Mouse (Mus musculus) ES-E14 (cell line): ENCODE measurements at regions not wholly inside any gene's neighbourhood (a gene's known extent, or its start where the extent isn't known, plus 50 kb on each side); places are given as distances from the start of the nearest gene placed in this dataset.
A peak's percentile ranks its signal among the peaks of the same experiment; 100 is the strongest.
"Not testable (repeated sequence)": the region's sequence is repeated elsewhere in the genome, so short reads cannot be mapped to it uniquely, and the experiment has no call there.

Source experiments
- DNase-seq: peaks from one replicate; pipeline ENCODE4 v3.0.0-alpha.2; 2013; ENCODE audit warnings: low read depth, low spot score
- H3K27ac ChIP-seq: 2 replicates; pipeline ENCODE4 v1.5.1; 2012; ENCODE audit warnings: low read depth, mild to moderate bottlenecking, low read length, moderate library complexity, mixed read lengths; ENCODE audit not compliant: poor library complexity, insufficient read depth, severe bottlenecking
- H3K36me3 ChIP-seq: 2 replicates; pipeline ENCODE4 v1.6.1; 2012; ENCODE audit warnings: mild to moderate bottlenecking, low read length, moderate library complexity, mixed read lengths; ENCODE audit not compliant: control insufficient read depth, poor library complexity, insufficient read depth, severe bottlenecking
- H3K4me1 ChIP-seq, 2 experiments: fragments of 150-350 bp in 1 of 2; sonication (generic) in 1 of 2; 2 replicates each; pipeline ENCODE4 v1.6.1; 2012; ENCODE audit warnings: low read length in 2 of 2, mild to moderate bottlenecking in 1 of 2, mixed read lengths in 1 of 2; ENCODE audit not compliant: control insufficient read depth in 2 of 2, insufficient read depth in 2 of 2, poor library complexity in 1 of 2
- H3K4me3 ChIP-seq, 2 experiments: fragments of 150-350 bp in 1 of 2; sonication (generic) in 1 of 2; 2 replicates each; pipeline ENCODE4 v1.5.1; 2012; ENCODE audit warnings: low read length in 2 of 2, low read depth in 1 of 2, mild to moderate bottlenecking in 1 of 2, mixed read lengths in 1 of 2; ENCODE audit not compliant: insufficient read depth in 1 of 2, poor library complexity in 1 of 2, severe bottlenecking in 1 of 2
- H3K9ac ChIP-seq: 2 replicates; pipeline ENCODE4 v1.6.1; 2012; ENCODE audit warnings: low read depth, mild to moderate bottlenecking, low read length, mixed read lengths; ENCODE audit not compliant: poor library complexity, insufficient read depth, severe bottlenecking
- H3K9me3 ChIP-seq: fragments of 150-350 bp; sonication (generic); 2 replicates; pipeline ENCODE4 v1.6.1; 2012; ENCODE audit warnings: low read depth, mild to moderate bottlenecking, low read length; ENCODE audit not compliant: control insufficient read depth, insufficient read depth
- CHD2 ChIP-seq: IDR thresholded peaks from 2 replicates; pipeline ENCODE4 v1.6.1; 2014; ENCODE audit warnings: mild to moderate bottlenecking, low read depth, low read length, inconsistent platforms
- HCFC1 ChIP-seq: IDR thresholded peaks from 2 replicates; pipeline ENCODE4 v1.6.1; 2012; ENCODE audit warnings: low read length, inconsistent platforms, borderline replicate concordance; ENCODE audit not compliant: insufficient read depth
- MAFK ChIP-seq: IDR thresholded peaks from 2 replicates; pipeline ENCODE4 v1.6.1; 2014; ENCODE audit warnings: mild to moderate bottlenecking, low read depth, low read length, inconsistent platforms; ENCODE audit not compliant: insufficient read depth
- ZC3H11A ChIP-seq: IDR thresholded peaks from 2 replicates; pipeline ENCODE4 v1.6.1; 2012; ENCODE audit warnings: low read depth, mild to moderate bottlenecking, inconsistent platforms, low read length, borderline replicate concordance
- ZNF384 ChIP-seq: IDR thresholded peaks from 2 replicates; pipeline ENCODE4 v1.6.1; 2012; ENCODE audit warnings: low read depth, low read length, inconsistent platforms
- in situ Hi-C, 2 experiments: fragments of 600-800 bp; cut with MboI; formaldehyde crosslinking; loops; one replicate each; pipeline ENCODE4 v1.15.1; 2025; ENCODE audit warnings: low sequenced_read_pairs in 2 of 2, inconsistent platforms in 1 of 2; ENCODE audit not compliant: unreplicated experiment in 2 of 2

DNA sequence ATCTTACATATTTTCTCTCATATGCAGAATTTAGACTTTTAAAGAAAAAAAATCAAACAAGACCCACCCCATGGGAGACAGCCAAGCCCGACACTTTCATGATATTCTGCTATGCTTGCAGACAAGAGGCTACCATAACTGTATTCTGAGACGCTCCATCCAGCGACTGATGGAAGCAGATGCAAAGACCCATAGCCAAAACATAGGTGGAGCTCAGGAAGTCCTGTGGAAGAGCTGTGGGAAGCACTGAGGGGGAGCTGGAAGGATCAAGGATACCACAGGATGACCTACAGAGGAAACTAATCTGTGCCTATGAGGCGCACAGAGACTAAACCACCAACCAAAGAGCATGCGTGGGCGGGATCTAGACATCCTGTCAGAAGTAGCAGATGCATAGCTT, 143.4 kb downstream of the Rdh14 start:
- TF ChIP-seq ZNF384 (no peak), HCFC1 (no peak), CHD2 (no peak), MAFK (no peak), ZC3H11A (no peak)
- no peaks in the 10 kb centered on the region for H3K4me1 ChIP-seq
- in situ Hi-C loops = no loop called here
- H3K9me3 ChIP-seq = no peaks in the 10 kb centered on the region
- DNase-seq = no peak
- H3K27ac ChIP-seq = no peak overlapping the region
- H3K4me3 ChIP-seq = no peak overlapping the region
- no peaks in the 10 kb centered on the region for H3K36me3 ChIP-seq
- H3K9ac ChIP-seq = no peak overlapping the region

GRCm38 (mm10) chr12:10536239-10536638, 145.7 kb downstream of the Rdh14 start:
- TF ChIP-seq ZC3H11A (no peak), ZNF384 (no peak), MAFK (no peak), HCFC1 (no peak), CHD2 (no peak)
- no peak overlapping the region for H3K9ac ChIP-seq
- no peaks in the 10 kb centered on the region for H3K4me1 ChIP-seq
- no peak overlapping the region for H3K4me3 ChIP-seq
- H3K36me3 ChIP-seq = no peaks in the 10 kb centered on the region
- no peaks in the 10 kb centered on the region for H3K9me3 ChIP-seq
- in situ Hi-C loops = no loop called here
- no peak for DNase-seq
- H3K27ac ChIP-seq = no peak overlapping the region

GRCm38 (mm10) chr12:10537069-10537468, 146.5 kb downstream of the Rdh14 start:
- Histone ChIP-seq H3K27ac (no peak overlapping the region), H3K9me3 (no peaks in the 10 kb centered on the region), H3K36me3 (no peaks in the 10 kb centered on the region), H3K9ac (no peak overlapping the region), H3K4me1 (no peaks in the 10 kb centered on the region), H3K4me3 (no peak overlapping the region)
- in situ Hi-C loops = no loop called here
- peak; percentile 52 for DNase-seq
- TF ChIP-seq ZNF384 = no peak
- TF ChIP-seq ZC3H11A = peak; percentile 87

DNA sequence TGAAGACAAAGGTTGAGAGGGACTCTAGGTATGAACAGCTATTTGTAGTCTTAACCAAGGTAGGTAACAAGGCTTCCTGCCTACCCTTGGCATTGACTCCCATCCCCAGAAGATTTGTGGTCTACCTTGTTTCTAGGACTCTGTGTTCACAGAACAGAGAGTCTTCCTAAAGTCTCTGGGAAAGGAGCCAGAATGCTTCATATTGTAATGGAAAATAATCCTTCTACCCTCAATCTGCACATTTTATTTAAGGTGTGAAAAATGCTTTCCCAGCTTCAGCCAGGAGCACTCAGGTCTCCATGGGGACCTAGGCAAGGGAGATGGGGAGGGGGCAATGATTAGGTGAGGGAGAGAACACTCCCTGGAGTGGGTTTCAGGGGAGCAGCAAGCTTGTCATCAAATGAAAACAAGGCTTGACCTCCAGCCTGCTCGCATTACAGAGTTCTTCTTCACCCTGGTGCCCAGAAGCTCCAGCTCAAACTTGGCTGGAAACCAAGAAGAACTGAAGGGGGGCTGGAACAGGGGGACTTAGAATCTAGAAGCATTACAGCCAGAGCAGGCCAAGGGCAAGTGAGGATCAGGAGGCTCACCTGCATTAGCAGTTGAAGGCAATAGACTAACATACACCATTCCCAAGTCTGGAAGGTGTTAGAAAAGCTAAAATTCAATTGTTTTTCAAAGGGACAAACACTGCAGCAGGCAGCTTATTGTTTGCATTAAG, 159.1 kb downstream of the Rdh14 start:
- Histone ChIP-seq H3K9ac (no peak overlapping the region), H3K4me3 (no peak overlapping the region), H3K9me3 (no peaks in the 10 kb centered on the region), H3K4me1 (no peaks in the 10 kb centered on the region), H3K27ac (no peak overlapping the region), H3K36me3 (no peaks in the 10 kb centered on the region)
- TF ChIP-seq MAFK (no peak), CHD2 (no peak), HCFC1 (no peak), ZNF384 (no peak), ZC3H11A (no peak)
- DNase-seq = no peak
- in situ Hi-C loops = no loop called here

DNA sequence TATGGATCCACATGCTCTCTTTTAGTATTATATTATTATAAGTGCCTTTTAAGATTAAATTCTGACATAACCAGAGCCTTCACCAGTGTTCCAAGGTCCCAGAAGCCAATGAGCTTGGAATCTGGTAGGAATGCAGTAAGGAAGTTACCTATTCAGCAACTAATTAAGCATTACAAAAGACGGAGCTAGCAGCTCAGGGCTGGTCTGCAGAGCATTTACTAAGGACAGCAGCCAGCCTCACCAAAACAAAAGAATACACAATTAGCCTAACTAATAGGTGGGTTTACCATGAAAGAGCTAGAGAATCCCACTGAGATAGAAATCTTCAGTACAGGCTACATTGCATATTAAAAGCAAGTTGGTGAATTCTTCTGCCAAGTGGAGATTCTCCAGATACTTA, 164.1 kb downstream of the Rdh14 start:
- H3K4me1 ChIP-seq, DNase-seq, H3K27ac ChIP-seq, in situ Hi-C loops, H3K9me3 ChIP-seq, H3K36me3 ChIP-seq, H3K9ac ChIP-seq, H3K4me3 ChIP-seq: not testable (repeated sequence)
